Mouse (Mus musculus): ENCODE measurements around the gene Mlkl.
"Not testable (repeated sequence)": the region's sequence is repeated elsewhere in the genome, so short reads cannot be mapped to it uniquely, and the experiment has no call there.

Gene Mlkl

GRCm38 (mm10) chr8:111313961-111314360 lies 24.0 kb downstream of the Mlkl start:
- DNase-seq (ENCODE audit: low spot score in 2 of 2): not testable (repeated sequence)

GRCm38 (mm10) chr8:111312758-111313162 lies 25.2 kb downstream of the Mlkl start:
- no peak for DNase-seq (ENCODE audit: low spot score in 2 of 2)

GRCm38 (mm10) chr8:111310006-111310405 lies 28.0 kb downstream of the Mlkl start:
- not testable (repeated sequence) for DNase-seq (ENCODE audit: low spot score in 2 of 2)

GRCm38 (mm10) chr8:111305031-111305730 lies 32.8 kb downstream of the Mlkl start:
- no peak for DNase-seq (ENCODE audit: low spot score in 2 of 2)

- DNase-seq (ENCODE audit: low spot score in 2 of 2): no peak
Observed at GRCm38 (mm10) chr8:111304359-111304758, 33.6 kb downstream of the Mlkl start.

GRCm38 (mm10) chr8:111303076-111303803 lies 34.7 kb downstream of the Mlkl start:
- DNase-seq (ENCODE audit: low spot score in 2 of 2): not testable (repeated sequence)

GRCm38 (mm10) chr8:111300597-111301546 lies 37.1 kb downstream of the Mlkl start:
- peak in 1 of 2 experiments; percentile 10 for DNase-seq (ENCODE audit: low spot score in 2 of 2)

GRCm38 (mm10) chr8:111299821-111300568 lies 38.0 kb downstream of the Mlkl start, which contains the start of gene Rfwd3:
TSS of gene Rfwd3 (minus strand) at chr8:111300222.
- DNase-seq (ENCODE audit: low spot score in 2 of 2): peak; percentile 95 to 99

- peak; percentile 2 to 11 for DNase-seq (ENCODE audit: low spot score in 2 of 2)
Observed at GRCm38 (mm10) chr8:111299363-111299820, 38.6 kb downstream of the Mlkl start.

GRCm38 (mm10) chr8:111298011-111298410 lies 40.0 kb downstream of the Mlkl start:
- no peak for DNase-seq (ENCODE audit: low spot score in 2 of 2)

GRCm38 (mm10) chr8:111291733-111292132 lies 46.2 kb downstream of the Mlkl start:
- no peak for DNase-seq (ENCODE audit: low spot score in 2 of 2)

GRCm38 (mm10) chr8:111290586-111290985 lies 47.4 kb downstream of the Mlkl start:
- no peak for DNase-seq (ENCODE audit: low spot score in 2 of 2)

- DNase-seq (ENCODE audit: low spot score in 2 of 2): no peak
Observed at GRCm38 (mm10) chr8:111285603-111286002, 52.4 kb downstream of the Mlkl start.

GRCm38 (mm10) chr8:111282093-111282492 lies 55.9 kb downstream of the Mlkl start:
- no peak for DNase-seq (ENCODE audit: low spot score in 2 of 2)

GRCm38 (mm10) chr8:111268277-111268676 lies 69.7 kb downstream of the Mlkl start:
- no peak for DNase-seq (ENCODE audit: low spot score in 2 of 2)

- not testable (repeated sequence) for DNase-seq (ENCODE audit: low spot score in 2 of 2)
Observed at GRCm38 (mm10) chr8:111266161-111266560, 71.8 kb downstream of the Mlkl start.

GRCm38 (mm10) chr8:111264693-111265220 lies 73.2 kb downstream of the Mlkl start:
- DNase-seq (ENCODE audit: low spot score in 2 of 2): no peak

- DNase-seq (ENCODE audit: low spot score in 2 of 2): no peak
Observed at GRCm38 (mm10) chr8:111261981-111262381, 76.0 kb downstream of the Mlkl start.

All from frontal cortex, postnatal 36 days (tissue).